Mouse (Mus musculus) liver, adult 2 months (tissue): ENCODE results near the gene Med16.

Source experiments
- CTCF ChIP-seq: fragments of 200-500 bp; IDR thresholded peaks from 2 replicates; pipeline ENCODE4 v1.5.1; 2011; ENCODE audit warnings: low read depth, low read length, control low read depth
- POLR2A ChIP-seq: fragments of 200-500 bp; IDR thresholded peaks from 2 replicates; pipeline ENCODE4 v1.6.1; 2011; ENCODE audit warnings: low read length, control low read depth; ENCODE audit not compliant: insufficient read depth; ENCODE audit errors: extremely low read depth

GRCm38 (mm10) chr10:79873715-79874289, 34.9 kb downstream of the Med16 start:
- TF ChIP-seq POLR2A (no peak), CTCF (no peak)
